Mouse (Mus musculus): ENCODE data around the gene Rfx2. TPM values are rescaled to one million over a fixed set of nuclear protein-coding genes. Genes with fewer than 3 reads are reported as not detected.
A peak's percentile ranks its signal among the peaks of the same experiment; 100 is the strongest.

The Rfx2 gene
- total RNA-seq (2021): 1 to 10 TPM; 3.8 to 4.4 TPM

- no peak for DNase-seq (ENCODE audit: extremely low spot score in 1 of 2, low spot score in 1 of 2)
Measured at GRCm38 (mm10) chr17:56830411-56831110, at the start of gene Rfx2. Rfx2 (minus strand) TSS chr17:56831013.

- no peak for DNase-seq (ENCODE audit: extremely low spot score in 1 of 2, low spot score in 1 of 2)
Measured at GRCm38 (mm10) chr17:56877426-56877825, 46.6 kb upstream of the Rfx2 start.

- no peak for DNase-seq (ENCODE audit: extremely low spot score in 1 of 2, low spot score in 1 of 2)
Measured at GRCm38 (mm10) chr17:56876981-56877380, 46.2 kb upstream of the Rfx2 start.

- DNase-seq (ENCODE audit: extremely low spot score in 1 of 2, low spot score in 1 of 2): no peak
Measured at GRCm38 (mm10) chr17:56876465-56876864, 45.7 kb upstream of the Rfx2 start.

- no peak for DNase-seq (ENCODE audit: extremely low spot score in 1 of 2, low spot score in 1 of 2)
Measured at GRCm38 (mm10) chr17:56874936-56875651, 44.3 kb upstream of the Rfx2 start, which contains the start of gene 1700061G19Rik. 1700061G19Rik (plus strand) TSS chr17:56875477.

GRCm38 (mm10) chr17:56874237-56874636, 43.4 kb upstream of the Rfx2 start, which contains the start of gene Acsbg2:
Acsbg2 (minus strand) TSS chr17:56874447.
- no peak for DNase-seq (ENCODE audit: extremely low spot score in 1 of 2, low spot score in 1 of 2)

GRCm38 (mm10) chr17:56872512-56872911, 41.7 kb upstream of the Rfx2 start:
- no peak for DNase-seq (ENCODE audit: extremely low spot score in 1 of 2, low spot score in 1 of 2)

GRCm38 (mm10) chr17:56871767-56872166, 41.0 kb upstream of the Rfx2 start:
- no peak for DNase-seq (ENCODE audit: extremely low spot score in 1 of 2, low spot score in 1 of 2)

GRCm38 (mm10) chr17:56870287-56870953, 39.6 kb upstream of the Rfx2 start:
- no peak for DNase-seq (ENCODE audit: extremely low spot score in 1 of 2, low spot score in 1 of 2)

- no peak for DNase-seq (ENCODE audit: extremely low spot score in 1 of 2, low spot score in 1 of 2)
Measured at GRCm38 (mm10) chr17:56869481-56869977, 38.7 kb upstream of the Rfx2 start.

- no peak for DNase-seq (ENCODE audit: extremely low spot score in 1 of 2, low spot score in 1 of 2)
Measured at GRCm38 (mm10) chr17:56866071-56866470, 35.3 kb upstream of the Rfx2 start.

GRCm38 (mm10) chr17:56861197-56861596, 30.4 kb upstream of the Rfx2 start:
- DNase-seq (ENCODE audit: extremely low spot score in 1 of 2, low spot score in 1 of 2): no peak

- DNase-seq (ENCODE audit: extremely low spot score in 1 of 2, low spot score in 1 of 2): no peak
Measured at GRCm38 (mm10) chr17:56858922-56859321, 28.1 kb upstream of the Rfx2 start.

- peak; percentile 28 to 66 for DNase-seq (ENCODE audit: extremely low spot score in 1 of 2, low spot score in 1 of 2)
Measured at GRCm38 (mm10) chr17:56858216-56858615, 27.4 kb upstream of the Rfx2 start.

- no peak for DNase-seq (ENCODE audit: extremely low spot score in 1 of 2, low spot score in 1 of 2)
Measured at GRCm38 (mm10) chr17:56855421-56855820, 24.6 kb upstream of the Rfx2 start.

- no peak for DNase-seq (ENCODE audit: extremely low spot score in 1 of 2, low spot score in 1 of 2)
Measured at GRCm38 (mm10) chr17:56851167-56851566, 20.4 kb upstream of the Rfx2 start.

GRCm38 (mm10) chr17:56849710-56850109, 18.9 kb upstream of the Rfx2 start:
- no peak for DNase-seq (ENCODE audit: extremely low spot score in 1 of 2, low spot score in 1 of 2)

GRCm38 (mm10) chr17:56848785-56849184, 18.0 kb upstream of the Rfx2 start:
- no peak for DNase-seq (ENCODE audit: extremely low spot score in 1 of 2, low spot score in 1 of 2)

- DNase-seq (ENCODE audit: extremely low spot score in 1 of 2, low spot score in 1 of 2): no peak
Measured at GRCm38 (mm10) chr17:56843678-56844077, 12.9 kb upstream of the Rfx2 start.

- DNase-seq (ENCODE audit: extremely low spot score in 1 of 2, low spot score in 1 of 2): no peak
Measured at GRCm38 (mm10) chr17:56842173-56842572, 11.4 kb upstream of the Rfx2 start.

GRCm38 (mm10) chr17:56840524-56840923, 9.7 kb upstream of the Rfx2 start:
- DNase-seq (ENCODE audit: extremely low spot score in 1 of 2, low spot score in 1 of 2): no peak
